Mouse (Mus musculus): ENCODE data around the gene Ank2. TPM values are rescaled to one million over a fixed set of nuclear protein-coding genes. Genes with fewer than 3 reads are reported as not detected.
A peak's percentile ranks its signal among the peaks of the same experiment; 100 is the strongest.

The Ank2 gene
- polyA plus RNA-seq, 1 experiment from 2014 or later = 19.6 TPM

DNA sequence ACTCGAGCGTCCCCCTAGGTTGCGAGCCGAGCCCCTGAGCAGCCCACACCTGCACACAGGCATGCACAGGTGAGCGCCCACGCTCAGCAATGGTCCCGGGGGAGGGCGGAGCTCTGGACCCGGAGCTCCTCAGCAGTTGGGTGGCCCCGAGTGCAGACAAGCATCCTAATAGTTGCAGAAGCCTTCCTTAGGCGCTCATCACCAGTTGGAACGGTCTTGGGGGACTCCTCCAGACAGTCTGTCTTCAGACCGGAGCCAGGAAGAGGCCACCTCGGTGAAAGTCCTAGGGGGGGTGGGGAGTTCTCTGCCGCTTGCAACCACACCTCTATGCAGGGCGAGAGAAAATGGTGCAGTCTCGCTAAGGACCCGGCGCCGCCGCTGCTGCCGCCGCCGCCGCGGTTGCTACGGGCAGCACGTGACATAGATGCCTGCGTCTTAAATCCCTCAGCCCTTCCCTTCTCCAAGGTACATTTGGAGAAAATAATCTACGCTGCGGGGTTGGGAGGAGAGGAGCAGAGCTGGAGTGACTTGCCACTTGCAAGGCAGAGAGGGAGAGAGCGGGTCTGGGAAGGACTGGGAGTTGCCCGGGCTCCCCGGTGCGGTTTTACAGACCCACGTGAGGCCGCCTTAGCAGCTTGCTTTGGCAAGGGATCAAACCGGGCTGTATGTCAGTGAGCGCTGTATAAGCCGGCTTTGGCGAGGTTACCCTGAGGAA, 337.0 kb downstream of the Ank2 start:
- peak overlapping the region; percentile 88 for H3K4me2 ChIP-seq
- peaks cover 18% of the 10 kb centered on the region for H3K27me3 ChIP-seq (ENCODE audit: insufficient read depth, low read length)
- whole genome bisulfite sequencing = under 1% methylated on average over 41 of the region's 41 CpGs
- DNase-seq = peak; percentile 75
- H3K9me3 ChIP-seq (ENCODE audit: low read depth, low read length) = no peaks in the 10 kb centered on the region
- peak overlapping the region; percentile 38 for H3K9ac ChIP-seq
- TF ChIP-seq CTCF (IDR thresholded peaks at IDR 0.05; ENCODE audit: low read depth) = no peak
- H3K27ac ChIP-seq (ENCODE audit: low read depth) = peak overlapping the region; percentile 36; the same call in 1 of the 2 replicates
- ATAC-seq (ENCODE audit: insufficient read depth) = peak; percentile 93
- no peaks in the 10 kb centered on the region for H3K36me3 ChIP-seq (ENCODE audit: insufficient read depth)
- H3K4me1 ChIP-seq (ENCODE audit: insufficient read depth) = 0 out of 2 replicates have a peak, but pooled peaks cover 3% of the 10 kb centered on the region
- H3K4me3 ChIP-seq (ENCODE audit: low read depth, low read length) = peak overlapping the region; percentile 45

DNA sequence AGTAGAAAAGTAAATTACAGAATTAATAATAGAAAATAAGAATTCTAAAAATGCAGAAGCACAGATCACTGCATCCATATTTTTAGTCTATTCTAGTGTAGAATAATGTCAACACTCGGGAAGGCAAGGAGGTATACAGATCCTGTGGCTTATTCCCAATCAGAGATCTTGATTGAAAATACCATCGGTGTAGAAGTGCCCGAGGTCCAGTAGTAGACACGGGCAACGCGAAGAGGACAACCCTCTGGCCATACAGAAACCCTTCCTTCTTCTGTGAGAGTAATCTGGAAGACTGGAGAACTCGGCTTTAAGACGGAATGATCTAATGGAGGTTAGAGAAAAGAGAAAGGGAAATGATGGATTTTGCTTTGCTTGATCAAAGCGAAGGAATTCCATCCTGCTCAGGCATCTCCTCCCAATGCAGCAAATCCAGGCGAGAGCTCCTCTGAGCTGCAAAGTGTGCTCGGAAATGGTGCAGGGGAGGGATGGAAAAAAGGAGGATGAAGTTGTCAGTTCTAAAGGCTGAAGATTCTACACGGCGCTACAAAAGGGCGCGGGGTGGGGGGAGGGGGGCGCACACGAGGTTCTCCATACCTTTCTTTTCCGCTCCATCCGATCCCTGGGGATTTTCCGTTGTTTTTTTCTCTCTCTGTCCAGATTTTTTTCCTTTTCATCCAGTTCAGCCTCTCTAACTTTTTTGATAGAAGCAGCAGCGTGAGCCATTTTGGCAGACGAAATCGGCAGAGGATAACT, 337.9 kb downstream of the Ank2 start:
- peak; percentile 22 for DNase-seq
- ATAC-seq (ENCODE audit: insufficient read depth) = peak; percentile 11; the same call in 1 of the 2 replicates
- Histone ChIP-seq H3K9ac (peak overlapping the region; percentile 38), H3K4me2 (peak overlapping the region; percentile 88), H3K4me1 (ENCODE audit: insufficient read depth) (0 out of 2 replicates have a peak, but pooled peaks cover 3% of the 10 kb centered on the region), H3K9me3 (ENCODE audit: low read depth, low read length) (no peaks in the 10 kb centered on the region), H3K36me3 (ENCODE audit: insufficient read depth) (no peaks in the 10 kb centered on the region), H3K27ac (ENCODE audit: low read depth) (no peak overlapping the region), H3K27me3 (ENCODE audit: insufficient read depth, low read length) (peaks cover 18% of the 10 kb centered on the region), H3K4me3 (ENCODE audit: low read depth, low read length) (peak overlapping the region; percentile 45)
- WGBS = 3% methylated on average over 23 of the region's 23 CpGs
- no peak for TF ChIP-seq CTCF (IDR thresholded peaks at IDR 0.05; ENCODE audit: low read depth)

DNA sequence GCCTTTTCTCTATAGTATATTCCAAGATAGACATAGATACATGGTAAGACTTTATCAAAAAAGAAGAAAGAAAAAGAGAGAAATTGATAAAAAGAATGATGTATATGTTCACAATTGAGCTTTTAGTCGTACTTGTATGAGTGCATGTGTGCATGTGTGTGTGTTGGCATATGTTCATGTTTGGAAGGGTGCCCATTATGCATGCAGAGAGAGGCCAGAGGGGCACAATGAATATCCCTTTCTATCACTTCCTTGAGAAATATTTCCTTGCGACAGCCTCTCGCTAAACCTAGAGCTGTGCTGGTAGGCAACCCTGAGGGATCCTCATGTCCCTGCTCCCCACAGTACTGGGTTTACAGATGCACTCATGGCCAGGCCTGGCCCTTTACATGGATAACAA, 341.4 kb downstream of the Ank2 start:
- Histone ChIP-seq H3K4me3 (ENCODE audit: low read depth, low read length) (no peak overlapping the region), H3K27ac (ENCODE audit: low read depth) (no peak overlapping the region), H3K36me3 (ENCODE audit: insufficient read depth) (no peaks in the 10 kb centered on the region), H3K4me1 (ENCODE audit: insufficient read depth) (0 out of 2 replicates have a peak, but pooled peaks cover 3% of the 10 kb centered on the region), H3K9me3 (ENCODE audit: low read depth, low read length) (no peaks in the 10 kb centered on the region), H3K9ac (no peak overlapping the region), H3K27me3 (ENCODE audit: insufficient read depth, low read length) (peaks cover 9% of the 10 kb centered on the region), H3K4me2 (no peak overlapping the region)
- WGBS = 82% methylated on average over 3 of the region's 3 CpGs
- DNase-seq = no peak
- ATAC-seq (ENCODE audit: insufficient read depth) = no peak
- TF ChIP-seq CTCF (IDR thresholded peaks at IDR 0.05; ENCODE audit: low read depth) = no peak

DNA sequence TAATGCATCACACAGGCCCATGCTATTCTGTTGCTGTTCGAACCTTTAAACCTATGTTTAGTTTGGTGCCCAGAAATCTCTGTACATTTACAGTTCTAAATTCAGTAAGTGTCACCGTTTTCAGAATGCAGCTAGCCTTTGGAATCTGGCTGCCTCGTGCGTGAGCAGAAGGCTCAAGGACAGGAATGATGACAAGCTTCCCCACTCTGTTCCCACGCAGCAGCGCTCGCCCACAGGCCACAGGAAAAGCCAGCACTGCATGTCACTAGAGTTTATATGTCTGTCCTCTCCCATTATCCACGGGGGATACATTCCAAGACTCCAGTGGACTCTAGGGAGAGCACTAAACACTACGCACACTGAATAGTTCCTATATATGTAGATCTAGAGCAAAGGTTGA, 343.1 kb downstream of the Ank2 start:
- 76% methylated on average over 9 of the region's 9 CpGs for WGBS
- Histone ChIP-seq H3K9ac (no peak overlapping the region), H3K4me2 (no peak overlapping the region), H3K9me3 (ENCODE audit: low read depth, low read length) (no peaks in the 10 kb centered on the region), H3K4me1 (ENCODE audit: insufficient read depth) (no peaks in the 10 kb centered on the region), H3K27ac (ENCODE audit: low read depth) (no peak overlapping the region), H3K4me3 (ENCODE audit: low read depth, low read length) (no peak overlapping the region), H3K36me3 (ENCODE audit: insufficient read depth) (no peaks in the 10 kb centered on the region), H3K27me3 (ENCODE audit: insufficient read depth, low read length) (no peaks in the 10 kb centered on the region)
- no peak for TF ChIP-seq CTCF (IDR thresholded peaks at IDR 0.05; ENCODE audit: low read depth)
- DNase-seq (no peak), ATAC-seq (ENCODE audit: insufficient read depth) (no peak)

DNA sequence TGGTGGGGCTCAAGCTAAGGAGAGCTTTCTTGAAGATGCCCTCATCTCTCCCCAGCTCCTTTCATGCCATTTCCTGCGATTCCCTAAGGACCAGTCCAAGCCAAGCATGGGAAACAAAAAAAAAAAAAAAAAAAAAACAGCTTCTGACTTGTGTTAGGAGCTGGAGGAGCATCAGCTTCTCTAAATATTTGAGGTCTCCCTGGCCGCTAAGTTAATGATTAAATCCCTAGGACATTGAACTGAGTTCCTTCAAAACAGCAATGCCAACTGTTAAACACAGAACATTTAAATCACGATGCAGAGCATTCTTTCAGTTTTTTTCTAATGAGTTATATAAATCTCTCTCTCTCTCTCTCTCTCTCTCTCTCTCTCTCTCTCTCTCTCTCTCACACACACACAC, 345.3 kb downstream of the Ank2 start:
- H3K4me3 ChIP-seq (ENCODE audit: low read depth, low read length) = no peak overlapping the region
- 57% methylated on average over 3 of the region's 3 CpGs for WGBS
- no peak overlapping the region for H3K9ac ChIP-seq
- no peak overlapping the region for H3K27ac ChIP-seq (ENCODE audit: low read depth)
- ATAC-seq (ENCODE audit: insufficient read depth) (no peak), DNase-seq (no peak)
- TF ChIP-seq CTCF (IDR thresholded peaks at IDR 0.05; ENCODE audit: low read depth) = no peak
- no peak overlapping the region for H3K4me2 ChIP-seq
- no peaks in the 10 kb centered on the region for H3K9me3 ChIP-seq (ENCODE audit: low read depth, low read length)
- no peaks in the 10 kb centered on the region for H3K36me3 ChIP-seq (ENCODE audit: insufficient read depth)
- no peaks in the 10 kb centered on the region for H3K27me3 ChIP-seq (ENCODE audit: insufficient read depth, low read length)
- no peaks in the 10 kb centered on the region for H3K4me1 ChIP-seq (ENCODE audit: insufficient read depth)

DNA sequence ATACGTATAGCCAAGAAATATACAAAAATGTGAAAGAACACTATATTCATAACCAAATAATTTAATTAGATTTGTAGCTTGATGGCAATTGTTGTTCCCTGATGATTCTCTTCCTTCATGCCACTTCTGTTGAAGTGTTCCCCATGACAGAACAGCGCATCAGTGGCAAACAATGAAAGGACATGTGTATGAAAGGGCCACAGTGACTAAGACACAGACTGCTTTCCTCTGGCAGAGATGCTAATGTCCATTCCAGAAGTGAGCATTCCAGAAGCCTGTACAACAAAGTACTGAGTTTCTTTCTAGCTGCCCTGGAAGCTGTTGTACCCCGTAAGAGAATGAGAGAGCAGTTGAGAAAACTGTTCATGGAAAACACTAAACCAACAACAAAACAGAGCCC, 345.7 kb downstream of the Ank2 start:
- no peak for TF ChIP-seq CTCF (IDR thresholded peaks at IDR 0.05; ENCODE audit: low read depth)
- H3K36me3 ChIP-seq (ENCODE audit: insufficient read depth) = no peaks in the 10 kb centered on the region
- H3K9me3 ChIP-seq (ENCODE audit: low read depth, low read length) = no peaks in the 10 kb centered on the region
- no peaks in the 10 kb centered on the region for H3K27me3 ChIP-seq (ENCODE audit: insufficient read depth, low read length)
- H3K4me2 ChIP-seq = no peak overlapping the region
- no peak for ATAC-seq (ENCODE audit: insufficient read depth)
- no peak overlapping the region for H3K9ac ChIP-seq
- no peak overlapping the region for H3K27ac ChIP-seq (ENCODE audit: low read depth)
- no peaks in the 10 kb centered on the region for H3K4me1 ChIP-seq (ENCODE audit: insufficient read depth)
- WGBS = 81% methylated on average over 3 of the region's 3 CpGs
- H3K4me3 ChIP-seq (ENCODE audit: low read depth, low read length) = no peak overlapping the region
- DNase-seq = no peak

DNA sequence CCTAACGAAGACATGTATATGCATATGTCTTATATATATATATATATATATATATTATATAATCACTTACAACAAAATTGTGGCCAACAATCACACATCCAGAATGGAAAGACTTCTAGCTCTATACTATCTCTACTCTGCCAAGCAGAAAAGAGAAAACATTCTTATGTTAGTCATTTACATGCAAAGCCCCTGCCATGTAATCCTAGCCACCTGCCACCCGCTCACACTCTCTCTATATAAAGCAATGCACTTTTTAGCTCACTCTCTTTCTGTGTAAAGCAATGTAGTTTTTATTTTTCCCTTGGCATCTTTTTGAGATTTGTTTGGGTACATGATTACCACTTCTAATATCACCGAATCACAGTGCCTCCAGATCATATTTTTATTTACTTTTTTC, 350.5 kb downstream of the Ank2 start:
- H3K4me1 ChIP-seq (ENCODE audit: insufficient read depth) = no peaks in the 10 kb centered on the region
- no peaks in the 10 kb centered on the region for H3K9me3 ChIP-seq (ENCODE audit: low read depth, low read length)
- H3K27me3 ChIP-seq (ENCODE audit: insufficient read depth, low read length) = no peaks in the 10 kb centered on the region
- H3K4me2 ChIP-seq = no peak overlapping the region
- DNase-seq (no peak), ATAC-seq (ENCODE audit: insufficient read depth) (no peak)
- no peaks in the 10 kb centered on the region for H3K36me3 ChIP-seq (ENCODE audit: insufficient read depth)
- 88% methylated on average over 3 of the region's 3 CpGs for WGBS
- no peak overlapping the region for H3K27ac ChIP-seq (ENCODE audit: low read depth)
- H3K4me3 ChIP-seq (ENCODE audit: low read depth, low read length) = no peak overlapping the region
- no peak for TF ChIP-seq CTCF (IDR thresholded peaks at IDR 0.05; ENCODE audit: low read depth)
- H3K9ac ChIP-seq = no peak overlapping the region
